Mouse (Mus musculus): Measurements from ENCODE around the gene Lysmd4. TPM values are rescaled to one million over a fixed set of nuclear protein-coding genes. Genes with fewer than 3 reads are reported as not detected.
"Not testable (repeated sequence)": the region's sequence is repeated elsewhere in the genome, so short reads cannot be mapped to it uniquely, and the experiment has no call there.

The Lysmd4 gene
- total and polyA plus RNA-seq, 3 experiments = 14.6 to 18.2 (median 17.3) TPM

- Histone ChIP-seq H3K9ac (ENCODE audit: low read depth, low read length) (no peak overlapping the region), H3K4me1 (ENCODE audit: control insufficient read depth, insufficient read depth, low read length) (peaks cover 14% of the 10 kb centered on the region), H3K4me3 (no peak overlapping the region), H3K27ac (peak overlapping the region; percentile 31), H3K79me2 (replicated peaks; ENCODE audit: control insufficient read depth, insufficient read depth, low read length) (0 out of 2 replicates have a peak, but pooled peaks cover 2% of the 10 kb centered on the region), H3K36me3 (ENCODE audit: control insufficient read depth, insufficient read depth, low read length) (peaks cover 53% of the 10 kb centered on the region), H3K27me3 (ENCODE audit: control insufficient read depth, insufficient read depth, low read length) (no peaks in the 10 kb centered on the region)
- intact Hi-C loops (cut with DNase I) = loop anchor here (1.0 to 5.0 kb wide), 4 partner anchors 128 to 386 kb away; partner anchors contain the start of gene Mef2a
- DNase-seq = no peak
- TF ChIP-seq CTCF (IDR thresholded peaks at IDR 0.05) = peak; percentile 51
- no peak for TF ChIP-seq POLR2A (IDR thresholded peaks at IDR 0.05; ENCODE audit: insufficient read depth, low read depth, low read length)
- TF ChIP-seq EP300 (IDR thresholded peaks at IDR 0.05; ENCODE audit: insufficient read depth, low read depth, low read length) = no peak
- 12% methylated on average over 4 of the region's 4 CpGs for WGBS
These were observed 21.5 kb downstream of the Lysmd4 start for GRCm38 (mm10) chr7:67243894-67244282.

GRCm38 (mm10) chr7:67245255-67245654 is 22.9 kb downstream of the Lysmd4 start:
- intact Hi-C loops (cut with DNase I) = no loop called here
- no peak for TF ChIP-seq POLR2A (IDR thresholded peaks at IDR 0.05; ENCODE audit: insufficient read depth, low read depth, low read length)
- TF ChIP-seq CTCF (IDR thresholded peaks at IDR 0.05) = no peak
- TF ChIP-seq EP300 (IDR thresholded peaks at IDR 0.05; ENCODE audit: insufficient read depth, low read depth, low read length) = no peak
- peaks cover 49% of the 10 kb centered on the region for H3K36me3 ChIP-seq (ENCODE audit: control insufficient read depth, insufficient read depth, low read length)
- H3K4me1 ChIP-seq (ENCODE audit: control insufficient read depth, insufficient read depth, low read length) = peaks cover 10% of the 10 kb centered on the region
- H3K79me2 ChIP-seq (replicated peaks; ENCODE audit: control insufficient read depth, insufficient read depth, low read length) = peaks cover under 1% of the 10 kb centered on the region; the same call in 1 of the 2 replicates
- 72% methylated on average over 1 of the region's 1 CpGs for WGBS
- no peak overlapping the region for H3K9ac ChIP-seq (ENCODE audit: low read depth, low read length)
- H3K4me3 ChIP-seq = no peak overlapping the region
- no peak for DNase-seq
- no peaks in the 10 kb centered on the region for H3K27me3 ChIP-seq (ENCODE audit: control insufficient read depth, insufficient read depth, low read length)
- no peak overlapping the region for H3K27ac ChIP-seq

GRCm38 (mm10) chr7:67246067-67246466 is 23.7 kb downstream of the Lysmd4 start:
- DNase-seq = no peak
- no peak overlapping the region for H3K9ac ChIP-seq (ENCODE audit: low read depth, low read length)
- H3K36me3 ChIP-seq (ENCODE audit: control insufficient read depth, insufficient read depth, low read length) = peaks cover 44% of the 10 kb centered on the region
- no peak overlapping the region for H3K4me3 ChIP-seq
- no peak overlapping the region for H3K27ac ChIP-seq
- intact Hi-C loops (cut with DNase I) = no loop called here
- WGBS = 39% methylated on average over 2 of the region's 2 CpGs
- peaks cover 7% of the 10 kb centered on the region for H3K4me1 ChIP-seq (ENCODE audit: control insufficient read depth, insufficient read depth, low read length)
- H3K79me2 ChIP-seq (replicated peaks; ENCODE audit: control insufficient read depth, insufficient read depth, low read length) = no peaks in the 10 kb centered on the region; the same call in 1 of the 2 replicates
- no peaks in the 10 kb centered on the region for H3K27me3 ChIP-seq (ENCODE audit: control insufficient read depth, insufficient read depth, low read length)
- no peak for TF ChIP-seq POLR2A (IDR thresholded peaks at IDR 0.05; ENCODE audit: insufficient read depth, low read depth, low read length)
- no peak for TF ChIP-seq EP300 (IDR thresholded peaks at IDR 0.05; ENCODE audit: insufficient read depth, low read depth, low read length)
- TF ChIP-seq CTCF (IDR thresholded peaks at IDR 0.05) = no peak

- TF ChIP-seq CTCF (IDR thresholded peaks at IDR 0.05) (peak; percentile 73), EP300 (IDR thresholded peaks at IDR 0.05; ENCODE audit: insufficient read depth, low read depth, low read length) (0 out of 2 replicates have a peak, but pooled peaks have one; percentile 25), POLR2A (IDR thresholded peaks at IDR 0.05; ENCODE audit: insufficient read depth, low read depth, low read length) (no peak)
These were observed 37.7 kb downstream of the Lysmd4 start for GRCm38 (mm10) chr7:67259828-67260563.

GRCm38 (mm10) chr7:67270447-67270846 is 48.1 kb downstream of the Lysmd4 start:
- DNase-seq = not testable (repeated sequence)

More at GRCm38 (mm10) chr7:67259828-67260563, 37.7 kb downstream of the Lysmd4 start:
- WGBS = 26% methylated on average over 4 of the region's 4 CpGs
- Histone ChIP-seq H3K36me3 (ENCODE audit: control insufficient read depth, insufficient read depth, low read length) (peaks cover 26% of the 10 kb centered on the region), H3K27me3 (ENCODE audit: control insufficient read depth, insufficient read depth, low read length) (no peaks in the 10 kb centered on the region), H3K4me3 (no peak overlapping the region), H3K4me1 (ENCODE audit: control insufficient read depth, insufficient read depth, low read length) (peaks cover 2% of the 10 kb centered on the region; the same call in 1 of the 2 replicates), H3K9ac (ENCODE audit: low read depth, low read length) (no peak overlapping the region), H3K27ac (no peak overlapping the region), H3K79me2 (replicated peaks; ENCODE audit: control insufficient read depth, insufficient read depth, low read length) (peaks cover 2% of the 10 kb centered on the region; the same call in 1 of the 2 replicates)
- intact Hi-C loops (cut with DNase I) = no loop called here
- peak; percentile 70 to 78 for DNase-seq

GRCm38 (mm10) chr7:67283581-67283980 is 61.2 kb downstream of the Lysmd4 start:
- H3K4me1 ChIP-seq (ENCODE audit: control insufficient read depth, insufficient read depth, low read length) = peaks cover 2% of the 10 kb centered on the region
- no peak overlapping the region for H3K4me3 ChIP-seq
- DNase-seq = no peak
- intact Hi-C loops (cut with DNase I) = no loop called here
- peaks cover 2% of the 10 kb centered on the region for H3K79me2 ChIP-seq (replicated peaks; ENCODE audit: control insufficient read depth, insufficient read depth, low read length)
- WGBS = 90% methylated on average over 6 of the region's 6 CpGs
- peaks cover 11% of the 10 kb centered on the region for H3K36me3 ChIP-seq (ENCODE audit: control insufficient read depth, insufficient read depth, low read length)
- no peak overlapping the region for H3K9ac ChIP-seq (ENCODE audit: low read depth, low read length)
- no peaks in the 10 kb centered on the region for H3K27me3 ChIP-seq (ENCODE audit: control insufficient read depth, insufficient read depth, low read length)
- TF ChIP-seq POLR2A (IDR thresholded peaks at IDR 0.05; ENCODE audit: insufficient read depth, low read depth, low read length) = no peak
- no peak for TF ChIP-seq CTCF (IDR thresholded peaks at IDR 0.05)
- no peak for TF ChIP-seq EP300 (IDR thresholded peaks at IDR 0.05; ENCODE audit: insufficient read depth, low read depth, low read length)
- no peak overlapping the region for H3K27ac ChIP-seq

More at GRCm38 (mm10) chr7:67270447-67270846, 48.1 kb downstream of the Lysmd4 start:
- not testable (repeated sequence) for H3K79me2 ChIP-seq (replicated peaks; ENCODE audit: control insufficient read depth, insufficient read depth, low read length); H3K27me3 ChIP-seq (ENCODE audit: control insufficient read depth, insufficient read depth, low read length); H3K4me1 ChIP-seq (ENCODE audit: control insufficient read depth, insufficient read depth, low read length); H3K36me3 ChIP-seq (ENCODE audit: control insufficient read depth, insufficient read depth, low read length); H3K9ac ChIP-seq (ENCODE audit: low read depth, low read length); H3K27ac ChIP-seq; H3K4me3 ChIP-seq
- intact Hi-C loops (cut with DNase I) = loop anchor here (5.0 kb wide), 1 partner anchor 33 kb away; no protein-coding TSS in a partner anchor
- WGBS = 31% methylated on average over 4 of the region's 4 CpGs

Measured in heart, adult 2 months (tissue).